27 mouse cellular contexts compared by ENCODE assay signal in genomic region chr14:45419323-45419722, GRCm38 (mm10). TPM values are rescaled to one million over a fixed set of nuclear protein-coding genes. Genes with fewer than 3 reads are reported as not detected.
"Had no signal": no experiment of that assay in that cellular context is flagged by ENCODE, and none has a peak within 500 bp of the region (broad histone marks: within the 10 kb centered on the region; RNA-seq: fewer than 3 reads in every experiment).

No protein-coding gene starts in this region.

- H3K9ac ChIP-seq: embryonic facial prominence, embryonic 12.5 days; embryonic facial prominence, embryonic 13.5 days; embryonic facial prominence, embryonic 15.5 days; forebrain, embryonic 12.5 days; forebrain, embryonic 13.5 days; forebrain, embryonic 15.5 days; forebrain, postnatal 0 days had no signal

- H3K9me3 ChIP-seq: embryonic facial prominence, embryonic 10.5 days; embryonic facial prominence, embryonic 12.5 days; embryonic facial prominence, embryonic 13.5 days; embryonic facial prominence, embryonic 15.5 days; forebrain, embryonic 10.5 days; forebrain, embryonic 12.5 days; forebrain, embryonic 13.5 days; forebrain, embryonic 15.5 days had no signal

- H3K4me2 ChIP-seq: embryonic facial prominence, embryonic 12.5 days; embryonic facial prominence, embryonic 13.5 days; embryonic facial prominence, embryonic 15.5 days; forebrain, embryonic 12.5 days; forebrain, embryonic 13.5 days; forebrain, embryonic 15.5 days had no signal

- ATAC-seq: forebrain, embryonic 13.5 days; forebrain, embryonic 14.5 days; forebrain, embryonic 15.5 days; forebrain, embryonic 16.5 days; forebrain, postnatal 0 days had no signal

- H3K36me3 ChIP-seq: embryonic facial prominence, embryonic 10.5 days; embryonic facial prominence, embryonic 12.5 days; embryonic facial prominence, embryonic 13.5 days; embryonic facial prominence, embryonic 15.5 days; forebrain, embryonic 10.5 days; forebrain, embryonic 12.5 days; forebrain, embryonic 15.5 days had no signal

- DNase-seq: cerebellum, adult 18-20 months; cerebellum, adult 2 months; cerebellum, adult 8-10 months; cerebellum, adult 9-10 months; cerebellum, adult 9-11 months; cerebellum, postnatal 10 days; cerebellum, postnatal 14 days; cerebellum, postnatal 25 days; cerebellum, postnatal 36 days; embryo, embryonic 11 days; forebrain, postnatal 0 days; gastrocnemius, postnatal 10 days; gastrocnemius, postnatal 14 days; gastrocnemius, postnatal 36 days; heart, adult 18-20 months; heart, adult 2 months had no signal

- H3K27me3 ChIP-seq: embryonic facial prominence, embryonic 12.5 days; embryonic facial prominence, embryonic 13.5 days; embryonic facial prominence, embryonic 15.5 days; forebrain, embryonic 12.5 days; forebrain, embryonic 13.5 days; forebrain, embryonic 15.5 days had no signal

- H3K4me3 ChIP-seq: embryonic facial prominence, embryonic 10.5 days; embryonic facial prominence, embryonic 12.5 days; embryonic facial prominence, embryonic 13.5 days; embryonic facial prominence, embryonic 15.5 days; erythroblast, embryonic 14.5 days; forebrain, embryonic 10.5 days; forebrain, embryonic 12.5 days; forebrain, embryonic 13.5 days; forebrain, embryonic 15.5 days; heart, adult 2 months had no signal

- H3K4me1 ChIP-seq: embryonic facial prominence, embryonic 10.5 days; embryonic facial prominence, embryonic 12.5 days; embryonic facial prominence, embryonic 13.5 days; embryonic facial prominence, embryonic 15.5 days; forebrain, embryonic 10.5 days; forebrain, embryonic 12.5 days; forebrain, embryonic 13.5 days; forebrain, embryonic 15.5 days had no signal

- H3K27ac ChIP-seq: embryonic facial prominence, embryonic 10.5 days; embryonic facial prominence, embryonic 12.5 days; embryonic facial prominence, embryonic 13.5 days; embryonic facial prominence, embryonic 15.5 days; forebrain, embryonic 10.5 days; forebrain, embryonic 12.5 days; forebrain, embryonic 13.5 days; forebrain, embryonic 15.5 days; heart, adult 2 months had no signal

RNA-seq across cellular contexts. Expression of gene Gnpnat1, which starts 14.6 kb away (rescaled TPM):
- polyA plus RNA-seq: erythroblast, embryonic 14.5 days had no signal
